Mouse (Mus musculus): ENCODE measurements around the gene Ndufs6.

Gene Ndufs6

DNA sequence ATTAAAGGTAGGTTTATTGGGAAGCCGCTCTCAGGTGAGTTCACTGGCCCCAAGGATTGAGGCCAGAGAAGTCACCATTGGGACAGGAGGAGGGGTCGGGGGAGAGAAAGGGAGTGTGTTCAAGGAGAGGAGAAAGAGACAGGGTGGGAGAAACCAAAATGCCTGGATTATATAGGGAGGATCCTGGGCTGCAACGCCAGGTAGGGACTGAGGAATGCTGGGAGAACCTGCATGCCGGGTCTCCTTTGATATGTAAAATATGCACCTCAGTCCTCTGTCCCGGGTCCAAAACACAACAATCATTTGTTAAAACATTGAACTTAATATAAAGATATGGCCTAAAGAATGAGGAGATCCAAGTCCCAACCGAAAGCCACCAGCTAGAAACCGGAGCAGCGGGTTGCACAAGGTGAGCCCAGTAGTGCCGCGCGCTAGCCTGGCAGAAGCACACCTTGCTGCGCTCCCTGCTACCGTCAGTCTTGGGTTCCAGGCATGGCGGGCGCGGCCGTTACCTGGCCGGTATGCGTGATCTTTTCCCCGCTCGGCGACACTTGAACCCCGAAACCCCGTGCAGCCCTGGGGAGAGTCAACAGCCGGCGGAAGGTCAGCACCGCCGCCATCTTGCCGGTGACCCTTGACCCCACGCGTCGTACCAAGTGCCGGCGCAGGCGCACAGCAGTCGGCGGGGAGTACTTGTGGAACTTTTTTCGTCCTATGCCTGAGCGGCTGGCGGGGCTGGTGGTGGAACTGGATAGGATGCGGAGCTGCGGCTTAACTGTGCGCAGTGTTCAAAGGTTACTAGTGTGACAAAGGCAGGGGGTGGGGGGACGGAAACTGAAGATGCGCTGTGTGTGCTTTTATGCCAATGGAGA, at the start of gene Ndufs6, which contains the start of gene Mrpl36:
Gene Ndufs6 (minus strand): TSS at position 716 of the 872 bp plus-strand sequence.
Gene Mrpl36 (plus strand): TSS at position 687 of the 872 bp plus-strand sequence.
- peak; percentile 95 for DNase-seq

DNA sequence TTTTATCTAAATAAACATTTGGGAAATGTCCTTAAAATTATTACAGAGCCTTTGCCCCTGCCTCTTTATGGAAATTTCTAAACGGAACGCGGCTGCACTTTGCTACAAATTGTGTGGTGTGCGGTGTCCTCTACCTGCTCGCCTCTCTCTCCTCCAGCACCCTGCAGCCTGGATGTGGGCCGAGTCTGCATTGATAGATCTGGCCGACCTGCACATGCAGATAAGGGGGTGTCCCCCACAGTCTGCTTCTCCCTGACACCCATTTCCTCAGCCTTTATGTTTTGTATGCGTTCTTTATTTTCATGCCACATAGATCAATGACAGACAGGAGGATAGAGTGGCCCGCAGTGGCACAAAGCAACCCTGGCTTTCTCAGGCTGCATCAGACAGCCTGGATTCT, 49.3 kb upstream of the Ndufs6 start:
- no peak for DNase-seq

DNA sequence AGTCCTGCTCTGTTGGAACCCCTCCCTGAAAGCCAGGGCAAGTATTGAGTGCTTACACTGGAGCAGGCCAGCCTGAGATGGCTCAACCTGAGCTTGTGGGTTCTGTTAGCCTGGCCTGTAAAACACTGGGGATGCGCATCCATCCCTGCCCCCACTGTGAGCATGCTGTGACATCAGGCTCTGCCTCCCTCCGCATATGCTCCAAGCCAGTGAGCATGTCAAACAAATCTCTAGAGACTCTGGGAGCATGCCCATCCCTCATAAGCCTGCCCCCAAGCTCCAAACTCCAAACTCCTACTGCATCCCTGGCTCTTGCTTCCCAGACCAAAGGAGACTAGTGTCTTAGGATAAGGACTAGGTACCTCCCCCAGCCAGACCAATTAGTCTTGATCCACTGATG, 46.3 kb upstream of the Ndufs6 start:
- DNase-seq, result no peak

DNA sequence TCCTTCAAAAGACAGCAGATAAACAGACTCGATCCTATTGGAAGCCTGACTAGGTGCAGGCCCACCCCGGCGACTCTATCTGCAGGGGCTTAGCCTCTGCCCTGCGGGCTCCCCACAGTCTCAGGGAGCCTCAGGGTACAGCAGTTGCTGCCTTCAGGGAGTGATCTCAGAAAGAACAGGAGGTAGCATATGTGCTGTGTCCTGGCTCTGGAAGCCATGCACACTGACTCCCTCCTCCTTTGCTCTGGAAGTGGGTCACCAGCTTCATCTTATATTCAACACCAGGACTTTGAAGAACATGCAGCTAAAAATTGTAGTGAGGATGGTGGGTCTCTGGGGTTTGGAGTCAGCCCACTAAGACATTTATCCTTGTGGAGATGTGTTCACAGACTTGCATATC, 45.0 kb upstream of the Ndufs6 start:
- no peak for DNase-seq

DNA sequence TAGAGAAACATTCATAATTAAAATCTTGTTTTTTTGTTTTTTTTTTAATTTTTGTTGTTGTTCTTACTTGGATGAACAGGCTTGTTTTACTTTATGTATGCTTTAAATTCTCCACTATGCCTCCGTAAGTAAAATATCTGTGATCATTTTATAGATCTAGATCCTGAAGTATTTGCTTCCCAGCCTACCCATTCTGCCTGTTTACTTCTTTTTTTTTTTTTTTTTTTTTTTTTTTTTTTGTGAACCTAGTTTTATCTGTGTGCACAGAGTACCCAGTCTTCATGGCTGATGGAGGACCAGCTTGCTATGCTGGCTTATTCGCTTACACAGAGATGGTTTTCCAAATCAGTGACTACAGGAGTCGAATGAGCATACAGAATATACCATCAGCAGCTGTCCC, 28.8 kb upstream of the Ndufs6 start:
- DNase-seq, result no peak

DNA sequence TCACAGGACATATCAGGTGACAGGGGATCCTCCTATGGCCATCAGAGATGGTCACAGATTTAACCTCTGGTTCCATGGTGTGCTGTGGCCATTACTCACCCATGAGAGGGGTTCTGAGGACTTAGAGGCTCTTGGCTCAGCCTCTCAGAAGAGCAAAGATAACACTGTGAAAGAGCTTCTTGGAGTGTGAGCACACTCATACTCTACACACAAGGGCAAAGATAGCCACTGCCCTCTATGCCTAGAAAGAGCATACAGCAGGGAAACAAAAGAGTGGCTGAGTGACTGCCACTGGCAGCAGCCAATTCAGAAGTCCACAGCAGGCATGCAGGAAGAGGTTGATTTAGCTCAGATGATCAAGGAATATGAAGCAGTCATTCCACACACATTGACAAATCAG, 24.1 kb upstream of the Ndufs6 start:
- DNase-seq, result no peak

DNA sequence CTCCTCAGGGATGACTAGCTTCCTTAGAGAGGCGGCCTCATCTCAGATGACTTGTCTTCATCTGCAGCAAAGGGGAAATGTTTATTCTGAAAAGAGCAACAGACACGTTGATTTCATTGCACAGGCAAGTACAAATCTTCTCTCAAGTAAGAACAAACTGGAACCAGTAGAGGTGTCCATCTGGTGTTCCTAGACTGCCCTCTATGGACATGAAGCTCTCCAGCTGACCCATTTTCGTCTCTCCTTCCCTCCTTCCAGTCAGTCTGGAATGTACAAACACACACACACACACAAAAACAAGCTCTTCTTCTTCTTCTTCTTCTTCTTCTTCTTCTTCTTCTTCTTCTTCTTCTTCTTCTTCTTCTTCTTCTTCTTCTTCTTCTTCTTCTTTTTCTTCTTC, 23.6 kb upstream of the Ndufs6 start:
- DNase-seq, result no peak

DNA sequence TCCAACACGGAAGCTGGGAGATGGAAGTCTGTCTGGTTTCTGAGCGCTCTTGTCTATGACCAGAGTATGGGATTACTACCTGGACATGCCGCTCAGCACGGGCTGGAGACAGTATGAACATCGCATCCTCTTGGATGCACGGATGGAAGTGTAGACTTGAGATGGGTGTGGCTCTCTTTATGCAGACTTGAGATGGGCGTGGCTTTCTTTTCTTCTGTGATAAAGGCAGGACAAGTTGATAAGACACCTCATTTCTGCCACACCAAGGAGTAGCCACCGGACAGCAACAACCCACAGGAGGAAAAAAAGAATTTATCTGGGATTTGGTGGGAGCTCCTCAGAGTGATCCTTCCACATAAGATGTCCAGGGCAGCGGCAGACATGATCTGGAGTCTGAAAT, 22.4 kb upstream of the Ndufs6 start:
- no peak for DNase-seq

DNA sequence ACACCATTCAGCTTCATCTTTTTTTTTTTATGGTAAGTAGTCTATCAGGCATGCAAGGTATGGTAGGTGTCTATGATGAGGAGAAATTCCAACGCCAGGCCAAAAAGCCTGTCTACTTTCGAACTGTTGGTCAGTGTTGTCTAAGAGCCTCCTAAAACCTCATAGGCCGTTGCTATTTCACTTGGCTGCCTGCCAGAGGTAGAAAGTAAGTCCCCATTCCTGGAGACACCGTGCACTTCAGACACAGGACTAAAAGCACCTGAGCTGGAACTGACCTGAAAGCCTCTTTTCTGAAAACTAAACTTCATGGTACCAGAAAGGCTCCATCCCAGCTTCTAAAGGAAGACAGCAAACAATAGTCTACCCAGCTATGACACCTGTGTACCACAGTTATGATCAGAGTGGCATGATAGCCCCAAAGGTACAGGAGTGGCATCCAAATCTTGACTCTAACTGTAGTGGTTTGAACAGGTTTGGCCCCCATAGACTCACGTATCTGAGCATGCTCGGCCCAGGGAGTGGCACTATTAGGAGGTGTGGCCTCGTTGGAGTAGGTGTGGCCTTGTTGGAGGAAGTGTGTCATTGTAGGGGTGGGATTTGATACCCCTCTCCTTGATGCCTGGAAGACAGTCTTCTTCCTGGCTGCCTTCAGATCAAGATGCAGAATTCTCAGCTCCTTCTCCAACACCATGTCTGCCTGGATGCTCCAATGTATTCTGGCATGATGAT, 19.7 kb upstream of the Ndufs6 start:
- DNase-seq, result no peak

DNA sequence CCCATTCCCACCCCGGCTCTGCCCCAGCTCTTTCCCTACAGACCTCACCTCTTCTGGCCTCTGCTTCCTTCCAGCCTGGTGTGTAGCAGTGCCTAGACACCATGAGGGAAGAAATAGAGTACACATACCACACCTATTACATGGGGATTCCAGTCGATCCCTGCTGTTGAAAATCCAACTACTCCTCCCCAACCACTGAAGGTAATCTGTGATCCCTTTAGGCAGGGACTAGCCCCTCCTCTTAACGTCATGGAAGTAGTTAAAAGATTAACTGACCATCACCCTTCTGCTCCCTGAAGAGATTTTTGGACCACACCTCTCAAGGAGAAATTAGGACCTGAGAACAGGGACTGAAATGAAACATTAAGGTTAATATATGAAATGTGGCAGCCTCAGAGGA, 18.8 kb upstream of the Ndufs6 start:
- DNase-seq, result no peak

DNA sequence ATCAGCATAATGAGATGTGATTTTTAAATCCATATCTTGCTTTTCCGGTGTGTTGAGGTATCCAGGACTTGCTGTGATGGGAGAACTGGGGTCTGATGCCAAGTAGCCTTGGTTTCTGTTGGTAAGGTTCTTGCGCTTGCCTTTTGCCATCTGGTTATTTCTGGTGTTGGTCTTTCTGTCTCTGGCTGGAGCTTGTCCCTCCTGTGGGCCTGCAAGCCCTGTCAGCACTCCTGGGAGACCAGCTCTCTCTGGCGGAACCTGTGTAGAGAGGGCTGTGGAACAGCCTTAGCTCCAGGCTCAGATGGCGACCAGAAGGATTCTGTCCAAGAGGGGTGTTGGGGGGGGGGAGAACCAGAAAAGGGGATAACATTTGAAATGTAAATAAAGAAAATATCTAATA, 18.4 kb upstream of the Ndufs6 start:
- no peak for DNase-seq

DNA sequence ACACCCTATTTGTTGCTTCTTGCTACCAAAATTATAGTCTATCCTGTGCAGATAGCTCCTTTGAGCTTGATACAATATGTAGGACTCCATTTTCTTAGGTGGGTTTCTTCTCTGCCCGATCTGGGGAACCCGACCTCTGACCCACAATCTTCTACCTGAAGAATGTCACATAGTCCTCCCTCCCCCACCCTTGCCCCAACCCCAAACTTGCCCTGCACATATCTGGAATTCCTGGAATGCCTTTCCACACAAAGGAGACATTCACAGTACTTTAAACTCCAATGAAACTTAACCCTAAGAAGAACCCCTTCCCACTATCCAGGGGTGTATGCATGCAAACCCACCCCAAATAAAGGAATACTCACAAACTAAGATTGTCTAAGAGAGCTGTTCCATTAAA, 17.8 kb upstream of the Ndufs6 start:
- DNase-seq, result no peak

DNA sequence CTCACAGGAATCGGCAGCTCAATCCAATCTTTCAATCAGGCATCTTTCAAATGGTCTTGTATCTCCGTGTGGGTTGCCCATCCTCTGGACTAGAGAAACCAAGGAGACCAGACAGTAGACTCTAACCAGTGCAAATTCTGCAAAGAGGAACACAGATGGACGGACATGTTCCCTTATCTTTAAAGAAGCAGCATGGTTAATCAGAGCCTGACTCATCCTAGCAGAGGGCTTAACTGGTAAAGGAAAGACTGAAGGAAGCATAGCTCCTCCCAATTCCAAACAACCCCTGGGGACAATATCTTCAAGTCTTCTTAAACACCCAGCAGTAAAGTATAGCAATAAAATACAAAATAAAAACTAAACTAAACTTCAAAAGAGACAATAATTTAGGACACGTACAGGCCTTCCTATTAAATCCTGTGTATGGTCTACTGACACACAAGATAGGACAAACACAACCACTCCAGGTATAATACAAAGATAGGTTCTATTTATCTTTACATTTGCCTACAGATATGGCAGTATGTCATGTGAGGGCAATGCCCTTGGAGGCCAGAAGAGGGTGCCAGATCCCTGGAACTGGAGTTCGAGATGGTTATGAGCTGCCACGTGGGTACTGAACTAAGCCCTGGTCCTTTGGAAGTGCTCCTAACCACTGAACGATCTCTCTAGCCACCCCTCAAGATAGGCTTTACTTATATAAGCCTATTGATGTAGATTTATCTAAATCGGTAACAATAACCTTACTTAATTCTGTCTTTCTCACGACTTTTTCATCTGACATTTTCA, 17.0 kb upstream of the Ndufs6 start:
- no peak for DNase-seq

DNA sequence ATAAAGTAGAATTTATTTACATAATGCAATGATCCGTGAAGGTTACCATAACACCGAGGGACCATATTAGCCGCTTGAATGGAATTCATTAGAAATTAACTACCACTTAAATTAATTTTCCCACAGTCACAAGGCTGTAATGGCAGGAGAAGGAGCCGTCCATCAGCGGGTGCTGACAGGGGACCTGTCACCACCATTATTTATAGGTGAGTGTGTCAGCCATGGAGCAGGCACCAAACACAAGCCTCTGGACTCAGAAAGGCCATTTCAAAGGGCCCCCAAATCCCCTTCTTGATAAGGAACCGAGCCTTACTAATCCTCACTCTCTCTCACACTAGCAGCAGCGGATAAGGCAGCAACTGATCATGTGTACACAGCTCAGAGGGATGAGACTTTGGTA, 8.4 kb upstream of the Ndufs6 start:
- no peak for DNase-seq

DNA sequence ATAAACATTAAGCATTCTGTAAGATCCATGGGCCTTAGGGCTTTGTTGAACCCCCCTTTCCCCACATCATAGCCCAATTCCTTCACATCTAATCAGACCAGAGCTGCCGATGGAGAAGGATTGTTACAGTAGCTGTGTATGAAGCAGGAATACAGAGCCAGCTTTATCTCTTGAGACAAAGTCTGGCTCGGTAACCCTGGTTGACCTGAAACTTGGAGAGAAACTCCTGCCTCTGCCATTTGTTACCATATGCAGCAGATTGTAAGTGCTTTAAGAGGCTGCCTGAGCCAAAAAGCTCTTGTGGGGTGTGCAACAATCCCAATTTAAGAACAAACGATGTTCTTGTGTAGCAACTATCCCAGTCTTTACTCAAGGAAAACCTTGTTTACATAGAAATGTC, 3.4 kb upstream of the Ndufs6 start:
- peak; percentile 10 for DNase-seq

DNA sequence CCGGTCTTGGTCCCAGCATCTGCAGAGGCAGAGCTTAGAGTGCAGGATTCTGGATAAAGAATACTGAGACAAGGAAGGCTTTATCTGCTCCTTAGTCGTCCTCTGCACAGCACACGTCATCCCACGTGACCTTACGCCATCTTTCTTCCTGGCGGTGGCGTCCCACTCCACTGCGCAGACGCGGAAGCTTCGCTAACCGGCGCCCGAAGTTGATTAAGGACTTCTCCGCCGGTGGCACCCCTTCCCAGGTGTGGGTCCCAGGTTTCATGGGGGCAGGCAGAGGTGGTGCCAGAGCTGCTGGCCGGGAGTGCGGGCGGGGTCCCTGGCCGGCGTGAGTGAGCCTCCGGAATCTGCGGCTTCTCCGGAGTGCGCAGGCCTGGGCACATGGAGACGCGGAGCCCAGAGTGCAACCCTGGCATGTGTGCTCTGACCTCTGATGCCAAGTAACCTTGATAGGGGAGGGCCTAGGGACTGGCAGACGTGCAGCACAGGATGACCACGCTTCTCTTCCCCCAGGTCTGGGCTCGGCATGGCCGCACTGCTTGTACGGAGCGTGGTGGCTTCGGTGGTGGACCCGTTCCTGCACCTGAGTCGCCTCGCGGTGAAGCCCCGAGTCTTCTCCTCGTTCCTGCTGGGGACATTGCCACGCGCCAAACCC, 2.6 kb upstream of the Ndufs6 start:
- DNase-seq, result peak; percentile 87

DNA sequence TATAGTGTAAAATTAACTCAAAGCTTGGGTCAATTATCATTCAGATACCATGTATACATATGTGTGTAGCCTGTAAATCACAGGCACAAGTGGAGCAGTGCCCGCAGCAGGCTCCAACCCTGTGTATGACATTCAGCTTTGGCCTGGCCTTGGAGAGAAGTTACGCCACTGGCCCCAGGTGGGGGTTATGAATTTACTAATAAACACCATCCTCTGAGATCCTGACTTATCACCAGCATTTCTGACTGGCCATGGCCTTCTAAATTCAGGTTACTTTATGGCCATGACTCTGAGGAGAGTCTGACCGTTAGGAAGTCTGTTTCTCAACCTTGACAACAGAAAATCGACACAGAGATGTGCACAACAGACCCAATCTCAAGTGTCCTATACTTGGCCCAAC, 4.9 kb downstream of the Ndufs6 start:
- DNase-seq, result no peak

DNA sequence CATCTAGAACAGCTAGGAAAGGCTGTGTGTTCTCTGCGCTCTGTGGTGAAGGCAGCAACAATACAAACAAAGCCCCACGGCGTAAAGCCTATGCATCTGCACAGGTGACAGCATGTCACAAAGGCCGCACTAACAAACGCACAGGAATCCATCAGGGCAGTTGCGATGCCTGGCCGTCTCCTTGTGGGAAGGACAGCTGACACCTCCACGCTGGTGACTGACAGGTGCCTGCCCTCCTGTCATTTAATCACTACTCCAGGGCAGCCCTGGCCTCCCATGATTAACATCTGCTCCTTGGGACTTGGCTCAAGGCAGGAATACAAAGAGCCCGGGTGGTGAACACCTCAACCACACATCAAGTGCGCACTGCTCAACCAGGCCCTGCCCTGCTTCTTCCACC, 5.7 kb downstream of the Ndufs6 start:
- no peak for DNase-seq

DNA sequence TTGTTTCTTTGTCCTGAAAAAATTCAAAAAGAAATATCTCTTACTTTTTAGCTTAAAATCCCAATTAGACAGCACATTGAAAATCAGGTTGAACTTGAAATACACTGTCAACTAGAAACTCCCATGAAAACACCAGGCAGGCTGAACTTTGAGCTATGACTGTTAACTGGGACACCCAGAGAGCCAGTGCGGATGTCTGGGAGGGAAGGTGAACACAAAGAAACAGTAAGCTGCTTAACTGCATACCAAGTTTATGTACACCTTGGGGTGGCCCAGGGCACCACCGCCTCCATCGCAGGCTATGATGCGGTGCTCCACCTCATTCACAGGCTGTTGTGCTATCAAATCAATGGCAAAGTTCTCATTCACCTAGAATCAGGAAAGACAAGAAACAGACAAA, 8.3 kb downstream of the Ndufs6 start:
- DNase-seq, result no peak

DNA sequence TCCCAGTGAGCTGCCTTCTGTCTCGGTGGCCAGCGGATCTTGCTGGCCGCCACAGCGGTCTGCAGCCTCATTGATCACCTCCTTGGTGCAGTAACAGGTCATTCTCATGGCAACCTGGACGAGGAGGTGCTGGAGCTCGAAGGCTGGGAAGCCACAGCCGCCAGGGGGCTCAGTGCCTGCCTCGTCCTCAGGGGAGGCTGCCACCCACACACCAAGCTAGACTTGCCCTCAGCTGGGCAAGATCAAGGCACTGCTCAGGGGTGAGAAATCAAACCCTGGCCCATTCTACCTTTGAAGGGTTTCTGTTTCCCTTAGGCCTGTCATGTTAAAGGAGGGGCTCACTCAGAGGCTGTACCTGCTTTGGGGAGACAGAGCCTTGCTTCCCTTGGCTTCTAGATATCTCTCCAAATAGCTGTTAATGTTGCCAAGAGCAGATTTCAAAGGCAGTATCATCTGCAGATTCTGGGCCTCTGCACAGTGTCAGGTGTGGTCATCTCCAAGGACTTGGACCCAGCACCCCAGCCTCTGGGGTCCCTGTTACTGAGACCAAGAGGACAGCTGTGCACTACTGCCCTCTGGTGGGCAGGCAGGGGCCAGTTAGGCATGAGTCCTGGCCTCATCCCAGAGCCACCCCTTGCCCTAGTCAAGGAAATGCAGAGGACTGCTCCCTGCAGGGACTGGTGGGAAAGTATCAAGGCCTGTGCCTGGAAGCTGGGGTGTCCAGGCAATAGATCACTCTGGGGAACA, 18.0 kb downstream of the Ndufs6 start:
- no peak for DNase-seq

DNA sequence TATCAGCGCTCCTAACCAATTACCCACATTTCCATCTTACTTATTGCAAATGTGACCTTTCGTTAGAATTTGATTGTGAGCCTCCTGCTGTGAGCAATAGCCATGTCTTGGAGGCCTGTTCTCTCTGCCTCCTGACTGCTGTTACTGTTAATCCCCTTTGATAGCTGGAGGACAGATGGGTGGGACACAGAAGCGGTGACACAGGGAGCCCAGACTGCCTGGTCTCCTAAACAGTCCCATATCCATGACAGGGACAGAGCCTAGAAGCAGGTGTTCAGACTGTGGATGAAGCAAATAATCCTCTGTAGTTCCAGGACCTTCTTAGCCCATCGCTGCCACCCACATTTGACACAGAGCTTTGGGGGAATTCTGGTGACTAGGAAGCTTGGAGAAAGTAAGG, 21.9 kb downstream of the Ndufs6 start:
- no peak for DNase-seq

DNA sequence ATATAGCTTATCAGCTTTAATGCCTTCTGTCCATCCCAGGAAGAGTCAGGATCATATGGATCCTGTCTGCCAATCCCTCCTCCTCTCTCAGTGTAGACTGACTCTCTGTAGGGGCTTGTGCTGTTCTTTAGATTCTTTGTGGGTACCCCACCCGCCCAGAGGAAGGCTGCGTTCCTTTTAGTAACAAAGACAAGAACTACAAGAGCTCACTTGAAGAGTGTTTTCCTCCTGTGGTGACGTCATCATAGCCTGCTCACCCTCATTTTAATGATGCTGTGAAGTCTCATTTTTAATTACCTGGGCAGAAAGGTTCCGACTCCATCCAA, 22.3 kb downstream of the Ndufs6 start:
- DNase-seq, result no peak

Data from layer of hippocampus, adult 9-11 months (tissue).